Mouse (Mus musculus): ENCODE results near the gene Lipo3.
"Not testable (repeated sequence)": the region's sequence is repeated elsewhere in the genome, so short reads cannot be mapped to it uniquely, and the experiment has no call there.

Gene Lipo3

DNA sequence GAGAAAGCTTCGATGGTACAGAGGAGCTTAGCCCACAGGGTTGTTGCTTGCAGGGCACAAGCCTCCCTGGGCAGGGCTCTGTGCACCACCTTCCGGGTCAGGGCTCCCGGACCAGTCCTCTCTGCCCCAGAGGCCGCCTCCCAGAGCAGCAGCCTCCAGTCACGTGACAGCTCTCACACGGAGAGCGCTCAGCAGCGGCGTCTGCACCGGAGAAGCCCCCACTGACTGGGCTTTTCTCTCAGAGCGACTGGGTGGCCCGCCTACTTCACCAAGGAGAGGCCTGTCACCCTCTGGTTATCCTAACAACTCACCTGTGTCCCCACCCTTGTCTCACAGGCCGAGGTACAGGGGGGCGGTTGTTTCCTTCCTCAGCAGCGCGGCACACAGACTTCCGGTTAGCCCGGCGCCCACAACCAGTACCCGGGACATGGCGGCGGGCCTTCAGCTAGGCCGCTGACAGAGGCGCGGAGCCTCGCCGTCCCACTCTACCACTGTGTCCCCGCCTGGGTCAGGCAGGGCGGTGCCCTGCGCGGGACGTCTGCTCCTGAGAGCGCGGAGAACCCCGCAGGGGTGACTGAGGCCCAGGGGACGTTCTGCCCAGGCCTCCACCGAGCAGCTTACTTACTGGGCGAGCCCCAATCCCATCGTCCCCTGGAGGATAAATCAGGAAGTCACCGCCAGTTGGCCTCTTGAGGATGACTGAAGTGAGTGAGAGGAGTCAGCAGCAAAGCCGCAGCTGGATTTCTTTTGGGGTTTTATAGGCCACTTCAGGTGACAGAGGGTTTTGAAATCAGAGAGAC is at the start of gene Lipo3:
Lipo3 (minus strand) TSS at position 665 of the 800 bp plus-strand sequence.
- in situ Hi-C loops (cut with MboI, MseI) = not testable (repeated sequence)

DNA sequence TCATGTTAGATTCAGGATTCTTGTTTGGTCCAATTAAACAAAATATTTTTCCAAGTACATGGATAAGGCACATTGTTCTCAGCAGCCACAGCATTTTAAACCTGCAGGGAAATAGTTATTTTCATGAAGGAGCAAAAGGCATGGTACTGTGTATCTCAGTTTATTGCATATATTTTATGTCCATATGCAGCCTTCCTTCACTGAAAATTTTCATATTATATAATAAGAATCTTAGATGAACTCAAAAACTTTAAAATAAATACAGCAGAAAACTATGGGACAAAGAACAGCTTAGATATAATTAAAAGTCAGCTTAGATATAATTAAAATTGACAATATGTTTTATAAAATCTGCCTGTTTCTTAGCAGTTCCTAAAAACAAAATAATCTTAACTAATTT is 25.6 kb upstream of the Lipo3 start, which contains the start of gene Lipo1:
Lipo1 (minus strand) TSS at position 101 of the 400 bp plus-strand sequence.
- in situ Hi-C loops (cut with MboI, MseI) = not testable (repeated sequence)

DNA sequence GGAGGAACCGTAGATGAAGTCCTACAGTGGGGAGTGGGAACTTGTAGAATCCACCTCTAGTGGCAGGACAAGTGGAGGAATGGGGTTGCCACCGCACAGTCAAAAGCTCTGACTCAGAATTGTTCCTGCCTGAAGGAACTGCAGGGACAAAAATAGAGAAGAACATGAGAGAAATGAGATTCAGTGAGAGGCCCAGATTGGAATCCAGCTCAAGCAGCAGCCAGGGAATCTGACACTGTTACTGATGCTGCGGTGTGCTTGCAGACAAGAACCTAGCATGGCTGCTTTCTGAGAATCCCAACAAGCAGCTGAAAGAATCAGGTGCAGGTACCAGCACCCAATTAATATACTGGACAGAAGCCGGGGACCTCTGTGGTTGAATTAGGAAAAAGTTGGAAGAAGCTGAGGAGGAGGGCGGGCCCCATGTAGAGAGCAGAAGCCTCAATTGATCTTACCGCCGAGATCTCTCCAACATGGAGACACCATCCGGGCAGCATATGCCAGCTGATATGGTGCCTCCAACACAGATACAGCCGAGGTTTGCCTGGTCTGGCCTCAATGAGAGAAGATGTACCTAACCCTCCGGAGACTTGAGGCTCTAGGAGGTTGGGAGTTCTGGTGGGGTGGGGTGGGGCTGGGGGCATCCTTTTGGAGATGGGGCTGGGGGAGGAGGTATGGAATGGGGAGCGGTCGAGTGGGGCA is 25.0 kb upstream of the Lipo3 start:
- in situ Hi-C loops (cut with MboI, MseI) = no loop called here

DNA sequence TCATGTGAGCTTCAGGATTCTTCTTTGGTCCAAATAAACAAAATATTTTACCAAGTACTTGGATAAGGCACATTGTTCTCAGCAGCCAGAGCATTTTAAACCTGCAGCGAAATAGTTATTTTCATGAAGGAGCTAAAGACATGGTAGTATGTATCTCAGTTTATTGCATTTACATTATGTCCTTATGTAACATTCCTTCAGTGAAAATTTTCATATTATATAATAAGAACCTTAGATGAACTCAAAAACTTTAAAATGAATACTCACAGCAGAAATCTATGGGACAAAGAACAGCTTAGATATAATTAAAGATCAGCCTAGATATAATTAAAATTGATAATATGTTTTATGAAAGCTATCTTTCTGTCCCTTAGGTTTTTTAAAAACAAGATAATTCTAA is 10.5 kb downstream of the Lipo3 start, which contains the start of gene Lipo2:
Lipo2 (minus strand) TSS at position 101 of the 400 bp plus-strand sequence.
- in situ Hi-C loops (cut with MboI, MseI) = not testable (repeated sequence)

DNA sequence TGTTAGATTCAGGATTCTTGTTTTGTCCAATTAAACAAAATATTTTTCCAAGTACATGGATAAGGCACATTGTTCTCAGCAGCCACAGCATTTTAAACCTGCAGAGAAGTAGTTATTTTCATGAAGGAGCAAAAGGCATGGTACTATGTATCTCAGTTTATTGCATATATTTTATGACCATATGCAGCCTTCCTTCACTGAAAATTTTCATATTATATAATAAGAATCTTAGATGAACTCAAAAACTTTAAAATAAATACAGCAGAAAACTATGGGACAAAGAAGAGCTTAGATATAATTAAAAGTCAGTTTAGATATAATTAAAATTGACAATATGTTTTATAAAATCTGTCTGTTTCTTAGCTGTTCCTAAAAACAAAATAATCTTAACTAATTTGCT is 136.6 kb downstream of the Lipo3 start, which contains the start of gene Gm8978:
Gm8978 (minus strand) TSS at position 101 of the 400 bp plus-strand sequence.
- in situ Hi-C loops (cut with MboI, MseI) = not testable (repeated sequence)

DNA sequence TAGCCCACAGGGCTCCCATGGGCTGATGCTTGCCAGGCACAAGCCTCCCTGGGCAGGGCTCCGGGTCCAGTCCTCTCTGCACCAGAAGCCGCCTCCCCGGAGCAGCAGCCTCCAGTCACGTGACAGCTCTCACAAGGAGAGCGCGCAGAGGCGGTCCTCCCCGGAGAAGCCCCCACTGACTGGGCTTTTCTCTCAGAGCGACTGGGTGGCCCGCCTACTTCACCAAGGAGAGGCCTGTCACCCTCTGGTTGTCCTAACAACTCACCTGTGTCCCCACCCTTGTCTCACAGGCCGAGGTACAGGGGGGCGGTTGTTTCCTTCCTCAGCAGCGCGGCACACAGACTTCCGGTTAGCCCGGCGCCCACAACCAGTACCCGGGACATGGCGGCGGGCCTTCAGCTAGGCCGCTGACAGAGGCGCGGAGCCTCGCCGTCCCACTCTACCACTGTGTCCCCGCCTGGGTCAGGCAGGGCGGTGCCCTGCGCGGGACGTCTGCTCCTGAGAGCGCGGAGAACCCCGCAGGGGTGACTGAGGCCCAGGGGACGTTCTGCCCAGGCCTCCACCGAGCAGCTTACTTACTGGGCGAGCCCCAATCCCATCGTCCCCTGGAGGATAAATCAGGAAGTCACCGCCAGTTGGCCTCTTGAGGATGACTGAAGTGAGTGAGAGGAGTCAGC is 172.0 kb downstream of the Lipo3 start:
- in situ Hi-C loops (cut with MboI, MseI) = not testable (repeated sequence)

DNA sequence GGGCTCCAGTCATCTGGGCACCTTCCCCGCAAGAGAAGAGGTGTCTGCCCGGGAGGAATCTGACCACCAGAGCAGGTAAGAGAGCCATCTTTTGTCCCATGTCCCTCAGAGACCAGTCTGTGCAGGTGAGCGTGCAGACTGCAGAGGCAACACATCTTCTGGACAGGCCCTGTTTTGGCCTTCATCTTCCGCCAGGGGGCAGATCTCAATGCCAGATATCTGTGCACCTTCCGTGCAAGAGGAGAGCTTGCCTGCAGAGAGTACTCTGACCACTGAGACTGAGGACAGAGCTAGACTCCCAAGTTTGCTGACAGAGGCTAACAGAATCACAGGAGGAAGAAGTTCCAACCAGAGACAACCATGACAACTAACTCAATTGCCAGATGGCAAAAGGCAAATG is 193.2 kb downstream of the Lipo3 start:
- in situ Hi-C loops (cut with MboI, MseI) = not testable (repeated sequence)

DNA sequence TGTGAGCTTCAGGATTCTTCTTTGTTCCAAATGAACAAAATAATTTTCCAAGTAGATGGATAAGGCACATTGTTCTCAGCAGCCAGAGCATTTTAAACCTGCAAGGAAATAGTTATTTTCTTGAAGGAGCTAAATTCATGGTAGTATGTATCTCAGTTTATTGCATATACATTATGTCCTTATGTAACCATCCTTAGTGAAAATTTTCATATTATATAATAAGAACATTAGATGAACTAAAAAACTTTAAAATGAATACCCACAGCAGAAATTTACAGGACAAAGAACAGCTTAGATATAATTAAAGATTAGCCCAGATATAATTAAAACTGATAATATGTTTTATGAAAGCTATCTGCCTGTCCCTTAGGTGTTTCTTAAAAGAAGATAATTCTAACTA is 244.1 kb downstream of the Lipo3 start, which contains the start of gene Lipo4:
Lipo4 (minus strand) TSS at position 101 of the 400 bp plus-strand sequence.
- in situ Hi-C loops (cut with MboI, MseI) = no loop called here

All from T-helper 2 cell (primary cell).